Mouse (Mus musculus): ENCODE measurements around the gene Tmem102.
A peak's percentile ranks its signal among the peaks of the same experiment; 100 is the strongest.

The Tmem102 gene

GRCm38 (mm10) chr11:69818871-69819270 is 13.4 kb upstream of the Tmem102 start:
- no peak for DNase-seq

GRCm38 (mm10) chr11:69818365-69818764 is 12.9 kb upstream of the Tmem102 start, which contains the start of gene Spem2:
Spem2 (minus strand) TSS chr11:69818465.
- DNase-seq: no peak

- no peak for DNase-seq
Measured at GRCm38 (mm10) chr11:69816520-69816919, 11.1 kb upstream of the Tmem102 start.

- DNase-seq: no peak
Measured at GRCm38 (mm10) chr11:69815155-69815554, 9.7 kb upstream of the Tmem102 start, which contains the start of gene Gm39566. Gm39566 (minus strand) TSS chr11:69815298.

GRCm38 (mm10) chr11:69810280-69810679 is 4.9 kb upstream of the Tmem102 start:
- no peak for DNase-seq

- DNase-seq: no peak
Measured at GRCm38 (mm10) chr11:69807641-69808040, 2.2 kb upstream of the Tmem102 start.

- no peak for DNase-seq
Measured at GRCm38 (mm10) chr11:69806378-69806777, 954 bp upstream of the Tmem102 start.

GRCm38 (mm10) chr11:69804652-69804940 is 828 bp downstream of the Tmem102 start:
- DNase-seq: peak; percentile 68 to 71

GRCm38 (mm10) chr11:69803786-69804651 is 1.4 kb downstream of the Tmem102 start:
- peak; percentile 81 to 91 for DNase-seq

GRCm38 (mm10) chr11:69803328-69803727 is 2.1 kb downstream of the Tmem102 start:
- no peak for DNase-seq

GRCm38 (mm10) chr11:69802648-69803105 is 2.7 kb downstream of the Tmem102 start:
- DNase-seq: peak; percentile 86 to 92

GRCm38 (mm10) chr11:69801379-69801977 is 3.9 kb downstream of the Tmem102 start, which contains the start of gene Fgf11:
Fgf11 (minus strand) TSS chr11:69801857.
- no peak for DNase-seq

- peak; percentile 70 to 81 for DNase-seq
Measured at GRCm38 (mm10) chr11:69800392-69801197, 4.8 kb downstream of the Tmem102 start.

GRCm38 (mm10) chr11:69800138-69800391 is 5.4 kb downstream of the Tmem102 start:
- DNase-seq: no peak

GRCm38 (mm10) chr11:69799394-69800137 is 5.9 kb downstream of the Tmem102 start:
- no peak for DNase-seq

- DNase-seq: no peak
Measured at GRCm38 (mm10) chr11:69797924-69798323, 7.5 kb downstream of the Tmem102 start.

GRCm38 (mm10) chr11:69795983-69796435 is 9.4 kb downstream of the Tmem102 start:
- no peak for DNase-seq

GRCm38 (mm10) chr11:69795168-69795982 is 10.0 kb downstream of the Tmem102 start, which contains the start of gene Chrnb1:
Chrnb1 (minus strand) TSS chr11:69795943.
- DNase-seq: peak; percentile 98 to 99

GRCm38 (mm10) chr11:69793429-69793828 is 12.0 kb downstream of the Tmem102 start:
- DNase-seq: no peak

GRCm38 (mm10) chr11:69791420-69791819 is 14.0 kb downstream of the Tmem102 start:
- DNase-seq: no peak

- DNase-seq: no peak
Measured at GRCm38 (mm10) chr11:69789431-69789830, 16.0 kb downstream of the Tmem102 start.

GRCm38 (mm10) chr11:69787306-69787705 is 18.1 kb downstream of the Tmem102 start:
- DNase-seq: no peak
